Mouse (Mus musculus) adrenal gland, adult (tissue): Measurements from ENCODE around the gene Lypd3.
"Not testable (repeated sequence)": the region's sequence is repeated elsewhere in the genome, so short reads cannot be mapped to it uniquely, and the experiment has no call there.

ENCODE experiments used
- DNase-seq, 2 experiments: peaks; one replicate each; pipeline ENCODE4 v3.0.0; 2022 to 2023; ENCODE audit warnings: low spot score in 1 of 2; ENCODE audit not compliant: inconsistent age in 2 of 2

Lypd3 gene

GRCm38 (mm10) chr7:24661118-24661904 is 25.0 kb downstream of the Lypd3 start:
- no peak for DNase-seq

- DNase-seq, result peak; percentile 31 to 82
These were observed 26.2 kb downstream of the Lypd3 start for GRCm38 (mm10) chr7:24662575-24662974.

GRCm38 (mm10) chr7:24664301-24664700 is 28.0 kb downstream of the Lypd3 start:
- DNase-seq, result no peak

- no peak for DNase-seq
These were observed 28.6 kb downstream of the Lypd3 start for GRCm38 (mm10) chr7:24664959-24665358.

- DNase-seq, result no peak
These were observed 35.6 kb downstream of the Lypd3 start for GRCm38 (mm10) chr7:24671944-24672439.

GRCm38 (mm10) chr7:24676575-24676974 is 40.2 kb downstream of the Lypd3 start, which contains the start of gene Tex101:
TSS of gene Tex101 (minus strand) at chr7:24676675.
- no peak for DNase-seq

GRCm38 (mm10) chr7:24684121-24684520 is 47.8 kb downstream of the Lypd3 start:
- peak in 1 of 2 experiments; percentile 36 for DNase-seq

GRCm38 (mm10) chr7:24687519-24687918 is 51.2 kb downstream of the Lypd3 start:
- DNase-seq, result not testable (repeated sequence)
